Mouse (Mus musculus) c-Kit-positive CD71-positive TER-119-positive erythroid progenitor cells, embryonic 14.5 days (primary cell): ENCODE measurements around the gene Tex2.
"Not testable (repeated sequence)": the region's sequence is repeated elsewhere in the genome, so short reads cannot be mapped to it uniquely, and the experiment has no call there.

Experiments
- DNase-seq: peaks from one replicate; pipeline ENCODE4 v3.0.0-alpha.2; 2013; ENCODE audit warnings: low spot score

The Tex2 gene

DNA sequence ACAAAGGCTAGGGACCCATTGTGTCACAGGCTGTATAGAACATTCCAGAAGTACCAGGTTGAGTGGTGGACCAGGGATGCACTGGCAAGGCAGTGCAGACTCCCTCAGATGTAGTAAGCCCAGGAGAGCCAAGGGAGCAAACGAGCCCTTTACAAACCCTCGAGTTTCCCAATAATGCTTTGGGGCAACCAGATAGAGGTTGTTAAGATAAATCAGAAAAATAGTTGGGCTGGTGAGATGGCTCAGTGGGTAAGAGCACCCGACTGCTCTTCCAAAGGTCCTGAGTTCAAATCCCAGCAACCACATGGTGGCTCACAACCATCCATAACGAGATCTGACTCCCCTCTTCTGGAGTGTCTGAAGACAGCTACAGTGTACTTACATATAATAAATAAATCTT, 5.5 kb upstream of the Tex2 start:
- DNase-seq: not testable (repeated sequence)

DNA sequence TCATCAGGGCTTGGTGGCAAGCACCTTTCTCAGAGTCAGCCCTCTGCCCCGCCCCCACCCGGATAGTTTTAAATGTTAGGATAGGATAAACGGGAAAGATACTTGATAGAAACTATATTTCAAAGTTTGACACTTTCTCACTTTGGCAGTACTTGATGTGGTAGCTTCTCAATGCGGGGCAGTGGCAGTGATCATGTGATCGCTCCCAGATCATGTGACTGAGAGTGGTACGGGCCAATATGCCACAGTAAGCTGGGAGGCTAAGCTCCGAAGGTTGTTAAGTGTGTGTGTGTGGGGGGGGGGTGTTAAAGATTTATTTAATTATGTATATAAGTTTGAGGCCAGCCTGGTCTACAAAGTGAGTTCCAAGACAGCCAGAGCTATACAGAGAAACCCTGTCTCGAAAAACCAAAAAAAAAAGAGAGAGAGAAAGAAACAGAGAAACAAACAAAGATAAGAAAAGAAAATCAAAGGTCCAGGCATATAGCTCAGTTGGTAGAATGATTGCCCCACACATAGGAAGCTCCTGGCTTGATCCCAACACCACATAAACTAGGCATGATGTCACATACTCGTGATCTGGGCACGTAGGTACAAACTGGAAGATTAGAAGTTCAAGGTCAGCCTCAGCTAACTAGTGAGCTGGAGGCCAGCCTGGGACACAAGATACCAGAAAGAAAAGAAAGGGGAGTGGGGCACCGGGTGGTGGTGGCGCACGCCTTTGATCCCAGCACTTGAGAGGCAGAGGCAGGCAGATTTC, 4.8 kb upstream of the Tex2 start:
- DNase-seq: no peak

DNA sequence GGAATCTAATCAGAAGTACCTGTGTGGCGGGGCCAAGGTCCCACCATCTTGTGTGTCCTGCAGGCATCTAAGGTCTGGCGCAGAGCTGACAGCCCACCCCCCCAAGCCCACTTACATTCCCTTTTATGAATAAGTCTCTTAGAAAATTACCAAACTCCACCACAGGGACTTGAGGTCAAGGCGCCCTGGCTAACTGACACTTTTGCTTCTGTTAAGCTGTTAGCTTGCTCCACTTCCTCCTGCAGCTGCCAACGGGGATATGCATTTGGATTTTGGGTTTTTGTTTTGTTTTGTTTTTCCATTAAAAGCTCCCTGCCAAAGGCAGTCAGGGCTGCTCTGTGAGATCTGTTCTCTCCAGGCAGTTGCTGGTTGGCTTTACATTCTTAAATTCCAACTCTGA, 2.3 kb upstream of the Tex2 start:
- DNase-seq: no peak

DNA sequence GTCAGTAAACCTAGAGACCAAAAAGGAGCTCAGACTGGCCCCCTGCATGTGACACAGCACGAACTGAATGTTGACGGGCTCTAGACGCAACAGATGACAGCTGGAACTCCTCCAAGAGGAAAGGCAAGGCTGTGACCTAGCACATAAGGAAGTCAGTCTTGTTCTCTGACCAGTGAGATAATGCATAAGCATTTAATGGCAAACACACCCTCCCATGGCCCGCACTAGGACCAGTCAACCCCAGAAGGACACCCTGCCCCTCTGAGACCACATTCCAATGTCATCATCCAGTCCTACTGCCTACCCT, 1.1 kb upstream of the Tex2 start:
- no peak for DNase-seq

DNA sequence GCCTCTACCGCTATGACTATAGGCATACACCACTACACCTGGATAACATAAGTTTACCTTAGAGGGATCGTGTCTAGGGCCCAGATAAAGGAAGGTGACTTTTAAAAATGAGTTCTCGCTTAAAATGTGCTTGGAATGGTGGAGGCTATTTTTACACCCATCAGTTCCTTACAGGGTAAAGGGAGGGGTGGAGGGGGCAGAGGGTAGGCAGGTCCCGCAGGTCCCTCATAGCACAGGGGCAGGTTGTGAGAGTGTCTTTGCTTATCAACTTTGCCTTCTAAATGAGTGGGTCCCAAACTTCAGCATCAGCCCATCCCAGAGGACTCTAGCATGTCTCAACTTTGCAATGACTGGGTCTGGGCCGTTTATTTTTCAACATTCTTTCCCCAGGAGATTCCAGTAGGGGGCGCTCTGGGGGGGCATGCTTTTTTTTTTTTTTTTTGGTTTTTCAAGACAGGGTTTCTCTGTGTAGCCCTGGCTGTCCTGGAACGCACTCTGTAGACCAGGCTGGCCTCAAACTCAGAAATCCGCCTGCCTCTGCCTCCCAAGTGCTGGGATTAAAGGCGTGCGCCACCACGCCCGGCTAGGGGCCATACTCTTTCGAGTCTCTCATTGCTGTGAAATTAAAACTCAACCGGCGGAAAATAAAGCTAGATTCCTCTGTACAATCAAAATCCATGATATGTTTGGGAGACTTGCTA, 565 bp upstream of the Tex2 start:
- peak; percentile 42 for DNase-seq

DNA sequence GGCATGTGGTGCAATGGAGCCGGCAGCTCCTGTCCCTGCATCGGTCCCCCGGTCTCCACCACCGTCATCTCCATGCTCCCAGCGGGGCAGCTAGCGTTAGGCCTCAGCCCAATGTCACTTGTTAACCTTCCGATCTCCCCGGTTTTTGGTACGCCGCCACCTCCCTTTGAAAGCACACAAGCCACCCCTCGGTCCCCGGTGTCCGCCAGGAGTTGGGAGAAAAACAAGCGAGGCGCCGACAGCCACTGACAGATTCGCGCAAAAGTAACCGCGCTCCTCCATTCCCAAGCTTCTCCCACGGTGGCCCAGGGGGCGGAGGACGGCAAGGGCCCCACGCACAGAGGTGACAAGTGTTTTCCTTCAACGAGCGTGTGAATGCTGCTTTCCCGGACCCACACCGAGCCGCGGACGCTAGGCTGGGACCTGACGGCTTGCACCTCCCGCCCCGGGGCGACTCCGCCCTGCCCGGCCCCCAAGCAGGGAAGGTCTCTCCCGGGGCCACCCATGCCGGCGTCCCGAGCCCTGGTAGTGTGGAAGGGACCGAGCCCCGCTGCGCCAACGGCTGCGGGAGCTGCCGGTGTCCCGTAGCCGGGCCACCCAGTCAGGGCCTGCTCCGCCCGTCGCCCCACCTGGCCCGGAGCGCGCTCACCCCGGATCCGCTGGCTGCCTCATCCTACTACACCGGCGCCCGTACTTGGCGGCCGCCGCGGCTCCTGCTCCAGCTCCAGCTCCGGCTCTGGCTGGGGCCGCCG, 838 bp downstream of the Tex2 start:
- DNase-seq: peak; percentile 63

DNA sequence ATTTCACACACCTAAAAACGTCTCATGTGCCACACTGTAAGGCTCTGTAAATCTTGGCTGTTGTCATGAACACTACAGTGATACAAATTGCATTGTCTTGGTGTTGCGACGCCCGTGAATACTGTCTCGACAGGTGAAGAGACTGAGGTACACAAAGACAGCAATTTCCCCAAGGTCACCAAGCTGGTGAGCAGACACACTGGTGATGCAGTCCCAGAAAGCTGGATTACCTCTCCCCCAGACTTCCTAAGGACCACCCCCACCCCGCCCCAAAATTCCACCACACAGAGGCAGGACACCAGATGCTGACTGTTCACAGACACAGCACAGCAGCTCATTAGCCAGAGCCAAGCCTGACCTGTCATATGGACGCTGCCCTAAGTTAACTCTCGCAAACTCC, 3.5 kb downstream of the Tex2 start:
- no peak for DNase-seq

DNA sequence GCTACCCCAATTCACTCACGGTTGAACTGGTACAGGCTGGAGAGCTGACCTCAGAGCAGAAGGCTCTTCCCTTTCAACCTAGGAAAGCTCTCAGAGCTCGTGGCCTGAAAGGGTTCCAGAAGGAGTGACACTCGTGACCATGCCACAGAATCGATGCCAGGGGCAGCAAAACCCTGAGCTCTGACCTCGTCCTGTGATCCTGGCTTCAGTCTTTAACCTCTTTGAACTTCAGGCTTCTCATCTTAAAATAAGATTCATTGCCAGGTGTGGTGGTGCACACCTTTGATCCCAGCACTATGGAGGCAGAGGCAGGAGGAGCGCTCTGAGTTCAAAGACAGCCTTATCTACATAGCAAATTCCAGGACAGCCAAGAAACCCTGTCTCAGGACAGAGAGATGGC, 5.9 kb downstream of the Tex2 start:
- no peak for DNase-seq

DNA sequence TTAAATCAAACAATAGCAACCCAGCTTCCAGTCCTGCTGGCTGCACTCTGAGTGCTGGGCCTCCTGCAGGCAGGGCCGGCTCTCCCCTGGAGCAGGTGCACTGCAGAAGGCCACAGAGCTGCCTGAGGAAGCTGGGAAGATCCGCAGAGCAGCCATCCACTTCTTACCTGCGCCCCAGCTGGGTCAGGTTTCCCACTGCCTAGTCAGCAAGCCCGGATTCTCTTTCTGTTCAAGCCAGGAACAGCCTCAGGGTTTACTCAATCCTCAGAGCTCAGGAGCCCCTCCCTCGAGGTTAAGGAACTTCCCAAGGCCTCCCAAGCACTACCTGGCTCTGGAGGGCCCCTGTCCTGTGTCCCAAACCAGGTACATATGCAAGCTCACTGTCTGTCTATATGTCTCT, 7.2 kb downstream of the Tex2 start:
- no peak for DNase-seq

DNA sequence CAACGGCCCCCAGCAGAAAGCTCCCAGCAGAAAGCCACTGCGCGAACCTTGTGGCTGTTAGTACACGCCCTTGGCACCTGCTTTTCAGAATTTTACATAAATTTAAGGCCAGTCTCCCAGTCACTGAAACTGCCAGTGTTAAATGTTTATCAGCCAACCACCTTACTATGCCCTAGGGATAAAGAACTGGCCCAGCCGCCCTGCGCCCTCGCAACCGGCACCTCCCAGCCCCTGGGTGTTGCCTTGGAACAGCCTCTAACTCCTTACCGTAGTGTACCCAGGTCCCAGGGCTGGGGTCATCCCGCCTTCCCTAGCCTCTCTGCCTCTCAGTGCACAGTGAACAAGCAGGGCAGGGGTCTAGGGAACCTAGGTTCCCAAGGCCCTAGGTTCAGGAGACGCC, 10.0 kb downstream of the Tex2 start:
- no peak for DNase-seq

DNA sequence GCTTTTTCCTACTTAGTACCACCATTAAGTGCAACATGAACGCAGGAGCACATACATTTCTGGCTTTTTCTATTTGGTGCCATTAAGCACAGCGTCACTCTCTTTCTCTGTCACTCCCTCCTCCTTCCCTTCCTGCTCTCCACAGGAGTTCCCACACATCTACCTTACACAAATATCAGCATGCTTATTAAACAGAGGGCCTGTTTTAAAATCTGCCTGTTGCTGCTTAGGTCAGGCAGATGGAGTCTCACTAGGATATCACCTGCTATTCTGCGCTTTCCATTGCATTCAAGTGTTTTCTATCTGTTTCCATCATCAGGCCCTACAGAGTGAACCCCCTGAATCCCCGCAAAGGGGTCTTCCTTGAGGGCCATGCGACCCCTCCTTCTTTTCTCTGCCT, 13.1 kb downstream of the Tex2 start:
- DNase-seq: no peak

DNA sequence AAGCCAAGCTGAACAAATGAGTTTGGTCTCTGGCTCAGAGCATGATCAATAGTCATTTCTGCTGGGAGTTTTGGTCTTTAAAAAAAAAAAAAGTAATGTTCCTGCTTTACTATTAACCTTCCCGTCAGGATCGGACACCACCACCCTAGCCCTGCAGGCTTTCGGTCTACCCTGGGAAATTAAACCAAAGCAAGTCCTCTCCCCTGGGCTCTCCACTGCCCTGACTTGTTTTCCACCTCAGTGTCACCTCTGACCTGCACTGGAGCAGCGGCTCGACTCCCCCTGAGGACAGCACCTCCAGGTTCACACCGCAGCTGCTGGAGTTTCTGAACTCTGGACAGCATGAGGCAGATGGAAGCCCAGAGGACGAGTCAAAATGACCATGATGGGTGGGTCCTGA, 13.9 kb downstream of the Tex2 start:
- DNase-seq: no peak

DNA sequence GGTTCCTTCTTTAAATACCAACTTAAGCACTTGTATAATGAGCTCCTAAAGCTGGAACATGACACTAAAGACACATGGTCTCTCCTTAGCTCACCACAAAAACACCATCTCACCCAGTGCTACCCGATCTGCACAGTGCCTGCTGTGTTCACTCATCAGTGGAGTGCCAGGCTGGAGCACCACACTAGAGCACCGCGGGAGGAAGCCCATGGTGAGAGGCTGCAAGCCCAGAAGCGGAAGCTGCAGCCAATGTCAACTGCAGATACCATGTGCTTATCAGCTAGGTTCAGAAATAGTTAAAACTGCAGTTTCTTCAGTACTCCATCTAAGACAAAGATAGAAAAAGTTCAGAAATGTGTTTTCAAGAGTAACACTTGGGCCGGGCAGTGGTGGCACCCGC, 14.9 kb downstream of the Tex2 start:
- DNase-seq: peak; percentile 33

DNA sequence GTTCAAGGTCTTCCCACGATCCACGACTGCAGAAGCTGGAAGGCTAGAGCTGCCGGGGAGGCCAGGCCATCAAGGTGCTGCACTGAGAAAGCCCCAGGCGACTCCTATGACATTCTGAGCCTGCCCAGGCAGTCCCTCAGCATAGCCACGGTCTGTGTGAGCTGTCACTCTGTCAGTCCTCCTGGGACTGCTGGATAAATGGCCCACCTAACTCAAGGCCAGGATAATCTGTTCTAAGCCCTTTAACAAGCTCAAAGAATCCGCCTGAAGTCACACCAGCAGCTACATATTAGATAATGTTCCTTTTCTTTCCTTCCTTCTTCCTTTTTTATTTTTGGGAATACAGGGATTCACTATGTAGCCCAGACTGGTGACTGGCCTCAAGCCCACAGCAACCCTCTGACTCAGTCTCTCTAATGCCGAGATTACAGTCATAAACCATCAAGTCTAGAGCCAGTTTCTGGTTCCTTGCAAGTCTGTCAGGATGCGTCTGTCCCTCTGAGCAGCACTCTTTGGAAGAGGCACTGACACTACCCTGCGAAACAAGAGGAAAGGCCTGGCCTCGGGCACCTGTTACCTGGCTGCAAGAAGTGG, 15.4 kb downstream of the Tex2 start:
- no peak for DNase-seq

DNA sequence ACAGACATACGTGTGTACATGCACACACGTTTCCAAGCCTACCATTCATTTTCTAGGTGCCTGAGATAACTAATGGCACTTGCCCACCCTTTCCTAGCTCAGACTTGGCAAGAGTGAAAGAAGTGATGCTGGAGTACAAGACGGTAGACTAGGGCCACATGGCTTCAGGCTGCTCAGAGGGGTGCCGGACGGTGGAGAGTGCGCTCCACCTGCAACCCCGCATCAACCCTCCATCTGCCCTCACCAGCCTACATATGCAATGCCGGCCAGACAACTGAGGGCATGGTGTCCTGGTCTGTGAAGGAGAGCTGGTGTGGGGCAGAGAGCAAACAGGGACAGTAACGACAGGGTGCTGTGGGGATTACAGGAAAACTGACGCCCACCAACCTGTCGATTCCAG, 22.0 kb downstream of the Tex2 start:
- no peak for DNase-seq

DNA sequence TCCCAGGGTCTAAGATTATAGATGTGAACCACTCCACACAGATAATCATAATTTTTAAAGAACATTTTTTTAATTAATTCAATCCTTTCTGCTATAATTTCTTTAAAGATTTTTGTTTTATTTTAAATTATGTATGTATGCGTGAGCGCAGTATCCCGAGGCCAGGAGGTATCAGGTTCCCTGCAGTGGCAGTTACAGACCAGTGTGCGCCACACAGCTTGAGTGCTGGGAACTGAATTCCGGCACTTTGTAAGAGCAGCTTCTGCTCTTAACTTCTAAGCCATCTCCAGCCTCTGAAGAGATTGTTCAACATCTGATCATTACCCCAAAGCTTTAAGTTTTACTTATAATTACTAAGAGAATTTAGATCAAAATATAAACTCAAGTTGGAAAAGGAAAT, 23.1 kb downstream of the Tex2 start:
- no peak for DNase-seq

DNA sequence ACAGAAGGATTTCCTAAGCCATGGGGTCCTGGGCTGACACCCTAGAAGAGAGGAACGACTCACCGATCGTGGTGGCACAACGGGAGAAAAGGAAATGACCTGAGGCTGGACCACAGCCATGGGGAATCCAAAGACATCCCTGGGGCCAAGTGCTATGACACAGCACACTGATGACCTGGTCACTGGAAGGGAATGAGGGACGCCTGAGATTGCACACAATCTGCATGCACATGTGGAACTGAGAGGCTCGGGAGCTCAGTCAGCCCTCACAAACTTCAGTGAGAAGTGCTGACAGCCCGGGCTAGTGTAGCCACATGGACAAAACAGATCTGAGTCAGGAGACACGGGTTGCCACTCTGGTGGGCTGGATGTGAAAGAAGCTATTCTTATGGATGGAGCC, 24.4 kb downstream of the Tex2 start:
- no peak for DNase-seq

DNA sequence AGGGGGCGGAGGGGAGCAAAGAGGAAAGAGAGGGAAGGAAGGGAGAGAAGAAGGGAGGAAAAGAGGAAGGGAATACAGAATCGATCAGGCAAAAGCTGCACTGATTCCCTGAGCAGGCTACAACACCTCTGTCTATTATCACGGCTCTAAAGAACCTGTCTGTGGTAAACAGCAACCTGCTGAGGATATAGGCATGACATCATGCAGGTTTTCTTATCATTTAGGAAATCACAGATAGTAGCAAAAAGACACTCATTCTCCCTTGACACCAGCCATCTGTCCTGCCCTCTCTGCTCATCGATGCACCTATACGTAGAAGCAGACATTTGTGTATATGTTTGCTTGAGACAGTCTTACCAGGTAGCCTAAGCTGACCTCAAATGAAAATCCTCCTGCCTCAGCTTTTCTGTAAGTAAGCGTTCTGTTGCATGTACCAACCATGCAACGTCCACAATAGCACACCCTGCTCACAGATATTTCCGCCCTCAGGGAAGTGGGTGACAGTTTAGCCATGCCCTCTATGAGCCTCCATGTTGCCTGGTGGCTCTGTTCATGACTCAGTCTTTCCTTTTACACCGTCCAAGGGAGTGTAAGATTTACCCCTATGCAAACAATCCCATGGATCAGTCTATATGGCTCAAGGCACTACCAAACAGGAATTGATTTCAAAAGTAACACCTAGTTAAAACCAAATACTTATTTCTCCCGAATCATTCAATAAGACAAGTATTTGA, 25.3 kb downstream of the Tex2 start:
- no peak for DNase-seq

DNA sequence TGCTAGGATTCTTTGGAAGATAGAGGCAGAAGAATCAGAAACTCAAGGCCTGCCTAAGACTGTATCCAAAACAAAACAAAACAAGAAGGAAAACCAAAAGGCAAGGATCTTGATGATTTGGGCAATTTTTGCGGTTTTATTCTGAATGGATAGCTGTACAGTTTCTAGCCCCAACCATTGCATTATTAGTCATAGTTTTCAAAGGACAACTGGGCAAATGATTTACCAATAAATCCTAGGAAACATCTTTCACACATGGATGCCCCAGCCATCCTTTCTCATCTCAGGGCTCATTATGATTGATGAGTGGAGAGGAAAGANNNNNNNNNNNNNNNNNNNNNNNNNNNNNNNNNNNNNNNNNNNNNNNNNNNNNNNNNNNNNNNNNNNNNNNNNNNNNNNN, 29.4 kb downstream of the Tex2 start:
- DNase-seq: no peak

DNA sequence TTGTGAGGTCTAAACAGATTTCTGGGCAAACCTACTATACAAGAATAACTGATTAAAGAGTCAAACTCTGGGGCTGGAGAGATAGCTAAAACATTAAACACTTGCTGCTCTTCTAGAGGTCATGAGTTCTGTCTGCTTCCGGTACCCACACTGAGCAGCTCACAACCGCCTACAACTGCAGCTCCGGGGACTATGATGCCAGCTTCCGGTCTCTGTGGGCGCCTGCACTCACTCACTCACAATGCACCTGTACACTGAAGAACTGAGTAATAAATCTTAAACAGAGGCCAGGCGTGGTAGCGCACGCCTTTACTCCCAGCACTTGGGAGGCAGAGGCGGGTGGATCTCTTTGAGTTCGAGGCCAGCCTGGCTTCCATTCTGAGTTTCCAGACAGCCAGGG, 31.9 kb downstream of the Tex2 start:
- DNase-seq: no peak

DNA sequence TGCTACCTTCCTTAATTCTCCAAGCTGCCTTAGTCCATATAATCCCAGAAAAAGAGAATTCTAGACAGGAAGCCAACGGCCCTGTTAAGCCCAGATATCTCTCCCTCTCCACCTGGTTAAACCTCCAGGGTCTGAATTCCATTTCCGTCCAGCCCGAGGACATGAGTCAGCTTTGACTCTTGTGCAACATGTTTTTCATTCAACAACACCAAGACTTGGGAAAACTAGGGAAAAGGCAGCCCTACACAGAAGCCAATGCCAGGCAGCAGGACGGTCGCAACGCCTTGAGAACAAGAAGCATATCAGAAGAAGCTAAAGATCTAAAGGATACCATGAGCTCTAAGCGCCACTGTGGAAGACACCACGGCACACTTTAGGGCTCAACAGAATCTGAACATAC, 32.8 kb downstream of the Tex2 start:
- no peak for DNase-seq

DNA sequence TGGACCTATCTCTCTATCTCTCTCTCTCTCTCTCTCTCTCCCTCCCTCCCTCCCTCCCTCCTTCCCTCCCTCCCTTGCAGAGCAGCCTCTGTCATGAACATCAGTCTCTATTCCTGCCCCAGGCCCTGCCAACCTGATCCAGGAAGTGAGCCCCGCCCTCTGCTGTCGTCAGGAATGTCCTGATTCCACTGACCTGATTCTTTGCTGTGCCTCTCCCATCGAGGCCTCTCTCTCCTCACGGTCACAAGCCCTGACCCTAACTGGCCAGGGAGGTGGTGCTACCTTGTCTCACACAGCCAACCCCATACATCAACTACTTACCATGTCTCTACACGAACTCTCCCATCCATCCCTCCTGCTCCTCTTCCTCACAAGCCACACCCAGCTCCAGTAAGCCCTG, 33.3 kb downstream of the Tex2 start:
- DNase-seq: no peak
